Mouse (Mus musculus) c-Kit-negative CD71-positive TER-119-positive erythroid progenitor cells, embryonic 14.5 days (primary cell): Measurements from ENCODE around the gene Tm9sf4.

Experiments
- DNase-seq: peaks from one replicate; pipeline ENCODE4 v3.0.0-alpha.2; 2013; ENCODE audit warnings: low read depth, low spot score

The Tm9sf4 gene

GRCm38 (mm10) chr2:153214771-153215259, 53.7 kb downstream of the Tm9sf4 start:
- DNase-seq, result no peak

GRCm38 (mm10) chr2:153215421-153215820, 54.3 kb downstream of the Tm9sf4 start:
- no peak for DNase-seq

- no peak for DNase-seq
Observed at GRCm38 (mm10) chr2:153217826-153218340, 56.8 kb downstream of the Tm9sf4 start.

GRCm38 (mm10) chr2:153218516-153218915, 57.4 kb downstream of the Tm9sf4 start:
- no peak for DNase-seq

- DNase-seq, result no peak
Observed at GRCm38 (mm10) chr2:153221620-153222019, 60.5 kb downstream of the Tm9sf4 start.

- DNase-seq, result no peak
Observed at GRCm38 (mm10) chr2:153222130-153222529, 61.0 kb downstream of the Tm9sf4 start.

- DNase-seq, result no peak
Observed at GRCm38 (mm10) chr2:153222566-153222965, 61.5 kb downstream of the Tm9sf4 start.

GRCm38 (mm10) chr2:153224946-153225594, 64.0 kb downstream of the Tm9sf4 start, which contains the start of gene Tspyl3:
Gene Tspyl3 (minus strand): TSS chr2:153225441.
- no peak for DNase-seq

- no peak for DNase-seq
Observed at GRCm38 (mm10) chr2:153225595-153225953, 64.5 kb downstream of the Tm9sf4 start.

GRCm38 (mm10) chr2:153227959-153228358, 66.9 kb downstream of the Tm9sf4 start:
- DNase-seq, result peak; percentile 64

- no peak for DNase-seq
Observed at GRCm38 (mm10) chr2:153228523-153228922, 67.4 kb downstream of the Tm9sf4 start.

- DNase-seq, result no peak
Observed at GRCm38 (mm10) chr2:153237193-153237592, 76.1 kb downstream of the Tm9sf4 start.

- no peak for DNase-seq
Observed at GRCm38 (mm10) chr2:153237891-153238290, 76.8 kb downstream of the Tm9sf4 start.

- DNase-seq, result no peak
Observed at GRCm38 (mm10) chr2:153238406-153238805, 77.3 kb downstream of the Tm9sf4 start.

- no peak for DNase-seq
Observed at GRCm38 (mm10) chr2:153239021-153239859, 78.1 kb downstream of the Tm9sf4 start.

GRCm38 (mm10) chr2:153239860-153240480, 78.9 kb downstream of the Tm9sf4 start:
- DNase-seq, result no peak

- DNase-seq, result peak; percentile 65
Observed at GRCm38 (mm10) chr2:153240701-153241235, 79.7 kb downstream of the Tm9sf4 start.

GRCm38 (mm10) chr2:153241250-153242014, 80.3 kb downstream of the Tm9sf4 start, which contains the start of the genes Plagl2 and Pofut1:
Gene Plagl2 (minus strand): TSS chr2:153241426.
Gene Pofut1 (plus strand): TSS chr2:153241533.
- DNase-seq, result peak; percentile 84

GRCm38 (mm10) chr2:153242156-153242555, 81.1 kb downstream of the Tm9sf4 start:
- no peak for DNase-seq

- DNase-seq, result no peak
Observed at GRCm38 (mm10) chr2:153249751-153250150, 88.6 kb downstream of the Tm9sf4 start.

GRCm38 (mm10) chr2:153256604-153257003, 95.5 kb downstream of the Tm9sf4 start:
- no peak for DNase-seq
